Mouse (Mus musculus) cerebellum, adult (tissue): ENCODE data around the gene Adad1.

Experiments
- ATAC-seq: cut with Nextera tagmentation; 2 replicates; pipeline ENCODE4 v1.9.2; 2017; ENCODE audit warnings: mild to moderate bottlenecking, moderate library complexity, mixed read lengths; ENCODE audit not compliant: insufficient number of reproducible peaks, low FRiP score, low TSS enrichment

The Adad1 gene

DNA sequence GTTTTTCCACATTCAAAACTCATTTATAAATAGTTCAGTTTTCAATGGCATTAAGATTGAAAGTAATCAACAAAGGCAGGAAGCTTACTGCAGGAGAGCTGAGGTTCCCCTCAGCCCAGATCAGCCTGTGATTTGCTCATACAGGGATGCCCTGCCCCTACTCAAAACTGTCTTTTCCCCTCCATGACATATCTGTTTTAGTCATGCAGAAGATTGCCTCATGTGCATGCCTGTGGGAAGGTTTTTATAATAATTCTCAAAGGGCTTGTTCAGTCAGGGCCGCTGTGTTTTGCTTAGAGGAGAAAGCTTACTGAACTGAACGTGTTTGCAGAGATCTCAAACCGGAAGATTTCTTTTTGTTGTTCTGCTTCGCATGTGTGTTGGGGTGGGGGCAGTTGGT is 97.8 kb downstream of the Adad1 start:
- no peak for ATAC-seq

DNA sequence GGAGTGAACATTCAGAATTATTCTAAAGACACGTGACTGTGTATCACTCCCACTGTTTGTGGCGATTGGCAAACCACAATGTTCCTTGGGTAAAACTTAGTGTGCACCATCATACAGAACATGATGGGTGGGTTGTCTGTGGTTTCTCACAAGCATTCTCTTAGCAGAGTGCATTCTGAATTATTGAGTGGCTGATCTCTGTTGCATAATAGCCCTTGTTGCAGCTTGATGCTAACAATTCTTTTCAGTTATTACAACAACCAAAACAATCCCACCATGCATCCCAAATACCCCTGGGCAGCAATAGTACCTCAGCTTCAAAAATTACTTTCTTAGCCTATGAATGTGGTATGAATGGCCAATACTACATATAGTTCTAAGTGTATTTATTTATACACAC is 106.0 kb downstream of the Adad1 start:
- ATAC-seq, result no peak
